8 mouse cellular contexts compared by ENCODE assay signal in genomic region chr8:120232913-120233312, GRCm38 (mm10). TPM values are rescaled to one million over a fixed set of nuclear protein-coding genes. Genes with fewer than 3 reads are reported as not detected.
DNase-seq lines count a peak whose midpoint lies in the region; ATAC-seq and TF ChIP-seq lines count a peak whose summit lies in the region.

No protein-coding gene starts in this region.

- H3K27me3 ChIP-seq in liver, embryonic 11.5 days (replicated peaks; ENCODE audit: control insufficient read depth, insufficient read depth, low read length): peaks cover 45% of the 10 kb centered on the region
- H3K27me3 ChIP-seq in liver, postnatal 0 days (ENCODE audit: insufficient read depth, low read length): peaks cover 36% of the 10 kb centered on the region
- H3K27me3 ChIP-seq in heart, embryonic 16.5 days (ENCODE audit: control insufficient read depth, insufficient read depth, low read length): peaks cover 14% of the 10 kb centered on the region
- H3K27me3 ChIP-seq in limb, embryonic 12.5 days: peaks cover 8% of the 10 kb centered on the region; the same call in 1 of the 2 replicates
- peaks cover 22% of the 10 kb centered on the region for H3K27me3 ChIP-seq in small intestine, adult 2 months (ENCODE audit: control insufficient read depth, insufficient read depth, low read length)

- WGBS in liver, embryonic 11.5 days: 33% methylated on average over 13 of the region's 13 CpGs
- WGBS in liver, postnatal 0 days (ENCODE audit: insufficient replicate concordance): 52% methylated on average over 13 of the region's 13 CpGs
- WGBS in heart, embryonic 16.5 days: 52% methylated on average over 13 of the region's 13 CpGs
- 17% methylated on average over 13 of the region's 13 CpGs for WGBS in limb, embryonic 12.5 days
- 32% methylated on average over 13 of the region's 13 CpGs for WGBS in small intestine, adult 2 months

- TF ChIP-seq POLR2A in small intestine, adult 2 months (IDR thresholded peaks at IDR 0.05; ENCODE audit: low read depth, low read length): no peak

- 0 out of 2 replicates have a peak, but pooled peaks cover 2% of the 10 kb centered on the region for H3K36me3 ChIP-seq in liver, embryonic 11.5 days (ENCODE audit: control insufficient read depth, insufficient read depth, low read length)
- no peaks in the 10 kb centered on the region for H3K36me3 ChIP-seq in liver, postnatal 0 days (replicated peaks; ENCODE audit: insufficient read depth, low read length)
- H3K36me3 ChIP-seq in heart, embryonic 16.5 days (ENCODE audit: control insufficient read depth, insufficient read depth): no peaks in the 10 kb centered on the region
- H3K36me3 ChIP-seq in limb, embryonic 12.5 days: peaks cover 30% of the 10 kb centered on the region
- no peaks in the 10 kb centered on the region for H3K36me3 ChIP-seq in small intestine, adult 2 months (ENCODE audit: control insufficient read depth, insufficient read depth, low read length)

- DNase-seq in liver, embryonic 11.5 days (ENCODE audit: low spot score): no peak
- DNase-seq in liver, postnatal 0 days: no peak
- no peak for DNase-seq in natural killer cell, adult 2 months (ENCODE audit: low spot score in 2 of 2)
- no peak for DNase-seq in thymus, postnatal 14 days
- DNase-seq in gastrocnemius, adult 18-20 months (ENCODE audit: low spot score): no peak

- H3K27ac ChIP-seq in liver, embryonic 11.5 days (ENCODE audit: low read depth, low read length): no peak overlapping the region
- H3K27ac ChIP-seq in liver, postnatal 0 days (ENCODE audit: low read depth): no peak overlapping the region
- H3K27ac ChIP-seq in heart, embryonic 16.5 days (ENCODE audit: low read length): no peak overlapping the region
- H3K27ac ChIP-seq in limb, embryonic 12.5 days: 0 out of 2 replicates have a peak overlapping the region, but pooled peaks have one; percentile 13
- no peak overlapping the region for H3K27ac ChIP-seq in small intestine, adult 2 months (ENCODE audit: insufficient read depth, low read depth, low read length)

- H3K4me3 ChIP-seq in liver, embryonic 11.5 days (ENCODE audit: low read depth, low read length): peak overlapping the region; percentile 18
- no peak overlapping the region for H3K4me3 ChIP-seq in liver, postnatal 0 days (ENCODE audit: low read depth, low read length)
- peak overlapping the region; percentile 13; the same call in 1 of the 2 replicates for H3K4me3 ChIP-seq in heart, embryonic 16.5 days (ENCODE audit: low read length)
- peak overlapping the region; percentile 72 for H3K4me3 ChIP-seq in limb, embryonic 12.5 days (replicated peaks)
- peak overlapping the region; percentile 4; the same call in 1 of the 2 replicates for H3K4me3 ChIP-seq in small intestine, adult 2 months (ENCODE audit: low read depth, low read length)

- no peak for TF ChIP-seq EP300 in liver, postnatal 0 days (IDR thresholded peaks at IDR 0.05; ENCODE audit: low read depth)

- TF ChIP-seq CTCF in liver, postnatal 0 days (IDR thresholded peaks at IDR 0.05; ENCODE audit: low read depth): no peak
- TF ChIP-seq CTCF in small intestine, adult 2 months (IDR thresholded peaks at IDR 0.05; ENCODE audit: extremely low read depth, insufficient read length, insufficient replicate concordance, low read depth, low read length): no peak

- H3K4me2 ChIP-seq in liver, embryonic 11.5 days: peak overlapping the region; percentile 54
- no peak overlapping the region for H3K4me2 ChIP-seq in liver, postnatal 0 days (ENCODE audit: low read depth, low read length)
- H3K4me2 ChIP-seq in heart, embryonic 16.5 days (ENCODE audit: low read depth, low read length): peak overlapping the region; percentile 95; the same call in 1 of the 2 replicates
- H3K4me2 ChIP-seq in limb, embryonic 12.5 days: peak overlapping the region; percentile 99

- no peak overlapping the region for H3K9ac ChIP-seq in liver, embryonic 11.5 days (ENCODE audit: low read depth, low read length)
- H3K9ac ChIP-seq in liver, postnatal 0 days (replicated peaks): no peak overlapping the region
- H3K9ac ChIP-seq in heart, embryonic 16.5 days (ENCODE audit: low read length): 0 out of 2 replicates have a peak overlapping the region, but pooled peaks have one; percentile 3
- peak overlapping the region; percentile 84; the same call in 1 of the 2 replicates for H3K9ac ChIP-seq in limb, embryonic 12.5 days (replicated peaks)

- peaks cover 43% of the 10 kb centered on the region for H3K4me1 ChIP-seq in liver, embryonic 11.5 days (replicated peaks; ENCODE audit: control insufficient read depth, insufficient read depth, low read length)
- peaks cover 11% of the 10 kb centered on the region for H3K4me1 ChIP-seq in liver, postnatal 0 days (ENCODE audit: insufficient read depth)
- H3K4me1 ChIP-seq in heart, embryonic 16.5 days (ENCODE audit: control insufficient read depth, insufficient read depth, low read length): peaks cover 43% of the 10 kb centered on the region
- peaks cover 68% of the 10 kb centered on the region for H3K4me1 ChIP-seq in limb, embryonic 12.5 days (replicated peaks)
- peaks cover 3% of the 10 kb centered on the region; the same call in 1 of the 2 replicates for H3K4me1 ChIP-seq in small intestine, adult 2 months (ENCODE audit: control insufficient read depth, insufficient read depth, insufficient read length, low read length)

- H3K9me3 ChIP-seq in liver, embryonic 11.5 days (ENCODE audit: control insufficient read depth, low read length): no peaks in the 10 kb centered on the region
- H3K9me3 ChIP-seq in liver, postnatal 0 days (ENCODE audit: low read length): no peaks in the 10 kb centered on the region
- H3K9me3 ChIP-seq in heart, embryonic 16.5 days (replicated peaks; ENCODE audit: control insufficient read depth, low read length): no peaks in the 10 kb centered on the region
- H3K9me3 ChIP-seq in limb, embryonic 12.5 days: no peaks in the 10 kb centered on the region

- ATAC-seq in liver, embryonic 11.5 days (replicated peaks; ENCODE audit: low FRiP score): no peak
- ATAC-seq in liver, postnatal 0 days: no peak
- ATAC-seq in heart, embryonic 16.5 days (replicated peaks; ENCODE audit: extremely low read depth, insufficient read depth, low FRiP score): no peak
- no peak for ATAC-seq in limb, embryonic 12.5 days (ENCODE audit: insufficient number of reproducible peaks, insufficient read depth, low FRiP score, low TSS enrichment, low read depth)

RNA-seq across cellular contexts. Expression of gene Gse1, which starts 4.7 kb away (rescaled TPM):
- polyA plus RNA-seq in liver, embryonic 11.5 days (2014; fragmentation: Nextera tagmentation; extraction: Ambion mirVana): 23.1 and 25.3 TPM in 2 replicates
- polyA plus RNA-seq in liver, postnatal 0 days (2015; fragmentation: Nextera tagmentation; extraction: Ambion mirVana): 7.1 and 7.7 TPM in 2 replicates
- polyA plus RNA-seq in heart, embryonic 16.5 days (2015; fragmentation: Nextera tagmentation; extraction: Ambion mirVana): 7.7 and 9.7 TPM in 2 replicates
- polyA plus RNA-seq in limb, embryonic 12.5 days (2016; fragmentation: Nextera tagmentation; extraction: Ambion mirVana): 7.6 and 9.1 TPM in 2 replicates
- polyA plus RNA-seq in small intestine, adult 2 months (2012; rRNA removed): 29.6 and 55.9 TPM in 2 replicates
- 10 to 100 TPM; 28.9 to 32.6 TPM for total RNA-seq in gastrocnemius, adult 18-20 months (2021)

RNA-seq across cellular contexts. Expression of gene Fam92b, which starts 55.6 kb away (rescaled TPM):
- polyA plus RNA-seq in liver, embryonic 11.5 days (2014; fragmentation: Nextera tagmentation; extraction: Ambion mirVana): 0.27 TPM in 1 of 2 replicates, not detected in the other
- not detected in 2 replicates for polyA plus RNA-seq in liver, postnatal 0 days (2015; fragmentation: Nextera tagmentation; extraction: Ambion mirVana)
- 0.66 and 0.79 TPM in 2 replicates for polyA plus RNA-seq in heart, embryonic 16.5 days (2015; fragmentation: Nextera tagmentation; extraction: Ambion mirVana)
- not detected in 2 replicates for polyA plus RNA-seq in limb, embryonic 12.5 days (2016; fragmentation: Nextera tagmentation; extraction: Ambion mirVana)
- polyA plus RNA-seq in small intestine, adult 2 months (2012; rRNA removed): not detected in 2 replicates
- not detected for total RNA-seq in gastrocnemius, adult 18-20 months (2021)

Comparison
In these comparisons a context has a peak if more than half of its experiments do, and no peak if none do; other contexts are left out.
1. H3K9ac ChIP-seq: peak in heart, embryonic 16.5 days (single experiment) and limb, embryonic 12.5 days (single experiment); none in liver, embryonic 11.5 days (single experiment) and liver, postnatal 0 days (single experiment).